Mouse (Mus musculus) right cerebral cortex, postnatal 36 days (tissue): ENCODE results near the gene Auts2.

Source experiments
- DNase-seq, 2 experiments: peaks; one replicate each; pipeline ENCODE4 v3.0.0; 2022; ENCODE audit warnings: low spot score in 2 of 2, mixed read lengths in 1 of 2

Gene Auts2

GRCm38 (mm10) chr5:131524900-131525465 lies 1018.2 kb downstream of the Auts2 start:
- no peak for DNase-seq

GRCm38 (mm10) chr5:131519560-131519959 lies 1023.6 kb downstream of the Auts2 start:
- no peak for DNase-seq

GRCm38 (mm10) chr5:131517677-131518076 lies 1025.5 kb downstream of the Auts2 start:
- no peak for DNase-seq

- no peak for DNase-seq
These were observed 1027.3 kb downstream of the Auts2 start for GRCm38 (mm10) chr5:131515707-131516407.

GRCm38 (mm10) chr5:131513753-131514152 lies 1029.4 kb downstream of the Auts2 start:
- DNase-seq: no peak

GRCm38 (mm10) chr5:131512617-131513016 lies 1030.5 kb downstream of the Auts2 start:
- DNase-seq: no peak

- no peak for DNase-seq
These were observed 1032.5 kb downstream of the Auts2 start for GRCm38 (mm10) chr5:131510659-131511058.

GRCm38 (mm10) chr5:131509315-131509714 lies 1033.8 kb downstream of the Auts2 start:
- no peak for DNase-seq

- no peak for DNase-seq
These were observed 1044.3 kb downstream of the Auts2 start for GRCm38 (mm10) chr5:131498865-131499264.

- no peak for DNase-seq
These were observed 1046.5 kb downstream of the Auts2 start for GRCm38 (mm10) chr5:131496517-131497216.

- DNase-seq: no peak
These were observed 1048.6 kb downstream of the Auts2 start for GRCm38 (mm10) chr5:131494564-131494963.

- DNase-seq: no peak
These were observed 1050.6 kb downstream of the Auts2 start for GRCm38 (mm10) chr5:131492535-131492934.

GRCm38 (mm10) chr5:131491843-131492242 lies 1051.3 kb downstream of the Auts2 start:
- DNase-seq: no peak

- no peak for DNase-seq
These were observed 1052.3 kb downstream of the Auts2 start for GRCm38 (mm10) chr5:131490811-131491210.

GRCm38 (mm10) chr5:131489846-131490245 lies 1053.3 kb downstream of the Auts2 start:
- no peak for DNase-seq

- DNase-seq: no peak
These were observed 1056.6 kb downstream of the Auts2 start for GRCm38 (mm10) chr5:131486527-131486926.

GRCm38 (mm10) chr5:131475278-131475677 lies 1067.9 kb downstream of the Auts2 start:
- no peak for DNase-seq

- no peak for DNase-seq
These were observed 1074.5 kb downstream of the Auts2 start for GRCm38 (mm10) chr5:131468609-131469008.

- no peak for DNase-seq
These were observed 1077.0 kb downstream of the Auts2 start for GRCm38 (mm10) chr5:131466131-131466530.

- no peak for DNase-seq
These were observed 1079.7 kb downstream of the Auts2 start for GRCm38 (mm10) chr5:131463402-131463801.

GRCm38 (mm10) chr5:131459951-131460350 lies 1083.2 kb downstream of the Auts2 start:
- no peak for DNase-seq

- DNase-seq: no peak
These were observed 1083.6 kb downstream of the Auts2 start for GRCm38 (mm10) chr5:131459549-131459948.

GRCm38 (mm10) chr5:131458700-131459099 lies 1084.4 kb downstream of the Auts2 start:
- no peak for DNase-seq
